Comparison of ENCODE assay signal across 9 mouse cellular contexts in genomic region chr8:120493508-120494464, GRCm38 (mm10).
DNase-seq lines count a peak whose midpoint lies in the region; ATAC-seq and TF ChIP-seq lines count a peak whose summit lies in the region.
"Had no signal": no experiment of that assay in that cellular context is flagged by ENCODE, and none has a peak within 500 bp of the region (broad histone marks: within the 10 kb centered on the region; RNA-seq: fewer than 3 reads in every experiment).

No protein-coding gene starts in this region.

- no peaks in the 10 kb centered on the region for H3K27me3 ChIP-seq in heart, embryonic 14.5 days (ENCODE audit: control insufficient read depth, insufficient read depth, low read length)
- H3K27me3 ChIP-seq in G1E (ENCODE audit: insufficient read depth, low read length), result peaks cover 9% of the 10 kb centered on the region; the same call in 1 of the 2 replicates
- no peaks in the 10 kb centered on the region for H3K27me3 ChIP-seq in forebrain, postnatal 0 days (ENCODE audit: insufficient read depth, low read length)
- no peaks in the 10 kb centered on the region for H3K27me3 ChIP-seq in liver, postnatal 0 days (ENCODE audit: insufficient read depth, low read length)

- no peak overlapping the region for H3K4me3 ChIP-seq in heart, embryonic 14.5 days (ENCODE audit: control insufficient read depth in 1 of 2, insufficient read depth in 1 of 2, low read depth in 1 of 2, low read length in 2 of 2)
- peak overlapping the region; percentile 23; the same call in 1 of the 2 replicates for H3K4me3 ChIP-seq in G1E (ENCODE audit: low read depth, low read length)
- 0 out of 2 replicates have a peak overlapping the region, but pooled peaks have one; percentile 85 for H3K4me3 ChIP-seq in forebrain, postnatal 0 days (ENCODE audit: low read depth, low read length)
- no peak overlapping the region for H3K4me3 ChIP-seq in liver, postnatal 0 days (ENCODE audit: low read depth, low read length)
- H3K4me3 ChIP-seq: limb, embryonic 15.5 days had no signal

- peak overlapping the region; percentile 2 to 8; a peak in 1 of 4 replicates for H3K27ac ChIP-seq in heart, embryonic 14.5 days (replicated peaks in 1 of 2; ENCODE audit: control insufficient read depth in 1 of 2, insufficient read depth in 1 of 2, low read depth in 2 of 2, low read length in 2 of 2)
- no peak overlapping the region for H3K27ac ChIP-seq in forebrain, postnatal 0 days (ENCODE audit: low read depth, low read length)
- peak overlapping the region; percentile 97 for H3K27ac ChIP-seq in liver, postnatal 0 days (ENCODE audit: low read depth)
- H3K27ac ChIP-seq: limb, embryonic 15.5 days had no signal

- H3K4me2 ChIP-seq in heart, embryonic 14.5 days (ENCODE audit: low read length), result no peak overlapping the region
- H3K4me2 ChIP-seq in forebrain, postnatal 0 days (ENCODE audit: low read depth), result peak overlapping the region; percentile 91
- peak overlapping the region; percentile 93 for H3K4me2 ChIP-seq in liver, postnatal 0 days (ENCODE audit: low read depth, low read length)

- ATAC-seq in heart, embryonic 14.5 days (ENCODE audit: insufficient number of reproducible peaks, insufficient read depth, low FRiP score, low read depth), result no peak
- ATAC-seq in G1E (ENCODE audit: extremely low read depth, insufficient number of reproducible peaks, low FRiP score, poor library complexity, severe bottlenecking), result no peak
- ATAC-seq in forebrain, postnatal 0 days, result no peak
- no peak for ATAC-seq in liver, postnatal 0 days

- no peak for TF ChIP-seq CTCF in G1E (IDR thresholded peaks at IDR 0.05; ENCODE audit: low read depth, low read length)
- no peak for TF ChIP-seq CTCF in forebrain, postnatal 0 days (IDR thresholded peaks at IDR 0.05; ENCODE audit: low read depth)
- no peak for TF ChIP-seq CTCF in liver, postnatal 0 days (IDR thresholded peaks at IDR 0.05; ENCODE audit: low read depth)

- H3K9me3 ChIP-seq in heart, embryonic 14.5 days (ENCODE audit: control insufficient read depth, low read length), result no peaks in the 10 kb centered on the region
- H3K9me3 ChIP-seq in G1E (replicated peaks), result peaks cover 7% of the 10 kb centered on the region
- no peaks in the 10 kb centered on the region for H3K9me3 ChIP-seq in forebrain, postnatal 0 days (ENCODE audit: low read length)
- H3K9me3 ChIP-seq in liver, postnatal 0 days (ENCODE audit: low read length), result no peaks in the 10 kb centered on the region
- H3K9me3 ChIP-seq: limb, embryonic 15.5 days had no signal

- peak overlapping the region; percentile 4; the same call in 1 of the 2 replicates for H3K9ac ChIP-seq in heart, embryonic 14.5 days (ENCODE audit: low read length)
- no peak overlapping the region for H3K9ac ChIP-seq in forebrain, postnatal 0 days
- peak overlapping the region; percentile 0; the same call in 1 of the 2 replicates for H3K9ac ChIP-seq in liver, postnatal 0 days (replicated peaks)
- H3K9ac ChIP-seq: limb, embryonic 15.5 days had no signal

- no peaks in the 10 kb centered on the region for H3K36me3 ChIP-seq in heart, embryonic 14.5 days (ENCODE audit: control insufficient read depth, insufficient read depth, low read length)
- peaks cover 55% of the 10 kb centered on the region for H3K36me3 ChIP-seq in G1E (replicated peaks)
- H3K36me3 ChIP-seq in forebrain, postnatal 0 days (ENCODE audit: insufficient read depth), result no peaks in the 10 kb centered on the region
- H3K36me3 ChIP-seq in liver, postnatal 0 days (replicated peaks; ENCODE audit: insufficient read depth, low read length), result no peaks in the 10 kb centered on the region
- H3K36me3 ChIP-seq: limb, embryonic 15.5 days had no signal

- DNase-seq in heart, adult 9 months (ENCODE audit: low spot score in 2 of 2), result no peak
- DNase-seq in G1E (ENCODE audit: low spot score), result no peak
- no peak for DNase-seq in forebrain, postnatal 0 days
- DNase-seq in liver, postnatal 0 days, result no peak
- no peak for DNase-seq in gastrocnemius, postnatal 36 days
- DNase-seq in gastrocnemius, adult 18-20 months (ENCODE audit: low spot score), result no peak
- DNase-seq in c-Kit-positive CD71-positive TER-119-positive erythroid progenitor cells, embryonic 14.5 days (ENCODE audit: low spot score), result no peak

- TF ChIP-seq EP300 in liver, postnatal 0 days (IDR thresholded peaks at IDR 0.05; ENCODE audit: low read depth), result no peak

- WGBS in heart, embryonic 14.5 days, result 55% methylated on average over 16 of the region's 16 CpGs
- WGBS in forebrain, postnatal 0 days, result 53% methylated on average over 16 of the region's 16 CpGs
- WGBS in liver, postnatal 0 days (ENCODE audit: insufficient replicate concordance), result 54% methylated on average over 16 of the region's 16 CpGs

- intact Hi-C loops in gastrocnemius, postnatal 36 days (cut with DNase I), result no loop called here

- H3K4me1 ChIP-seq in heart, embryonic 14.5 days (ENCODE audit: control insufficient read depth in 2 of 2, insufficient read depth in 2 of 2, low read length in 2 of 2), result peaks cover 76 to 82% of the 10 kb centered on the region in 2 experiments
- peaks cover 87% of the 10 kb centered on the region for H3K4me1 ChIP-seq in G1E (ENCODE audit: insufficient read depth, low read depth, low read length)
- H3K4me1 ChIP-seq in forebrain, postnatal 0 days (ENCODE audit: insufficient read depth), result peaks cover 50% of the 10 kb centered on the region
- H3K4me1 ChIP-seq in liver, postnatal 0 days (ENCODE audit: insufficient read depth), result peaks cover 89% of the 10 kb centered on the region

Comparison
In these comparisons a context has a peak if more than half of its experiments do, and no peak if none do; other contexts are left out.
1. H3K4me3 ChIP-seq: peak in G1E (single experiment) and forebrain, postnatal 0 days (single experiment); none in heart, embryonic 14.5 days (0 of 2) and liver, postnatal 0 days (single experiment).